Mouse (Mus musculus): ENCODE measurements around the gene Rpa2. TPM values are rescaled to one million over a fixed set of nuclear protein-coding genes. Genes with fewer than 3 reads are reported as not detected.
"Not testable (repeated sequence)": the region's sequence is repeated elsewhere in the genome, so short reads cannot be mapped to it uniquely, and the experiment has no call there.

Rpa2 gene
- 188 and 199 TPM in 2 replicates for polyA plus RNA-seq (2016; fragmentation: Nextera tagmentation; extraction: Ambion mirVana)

DNA sequence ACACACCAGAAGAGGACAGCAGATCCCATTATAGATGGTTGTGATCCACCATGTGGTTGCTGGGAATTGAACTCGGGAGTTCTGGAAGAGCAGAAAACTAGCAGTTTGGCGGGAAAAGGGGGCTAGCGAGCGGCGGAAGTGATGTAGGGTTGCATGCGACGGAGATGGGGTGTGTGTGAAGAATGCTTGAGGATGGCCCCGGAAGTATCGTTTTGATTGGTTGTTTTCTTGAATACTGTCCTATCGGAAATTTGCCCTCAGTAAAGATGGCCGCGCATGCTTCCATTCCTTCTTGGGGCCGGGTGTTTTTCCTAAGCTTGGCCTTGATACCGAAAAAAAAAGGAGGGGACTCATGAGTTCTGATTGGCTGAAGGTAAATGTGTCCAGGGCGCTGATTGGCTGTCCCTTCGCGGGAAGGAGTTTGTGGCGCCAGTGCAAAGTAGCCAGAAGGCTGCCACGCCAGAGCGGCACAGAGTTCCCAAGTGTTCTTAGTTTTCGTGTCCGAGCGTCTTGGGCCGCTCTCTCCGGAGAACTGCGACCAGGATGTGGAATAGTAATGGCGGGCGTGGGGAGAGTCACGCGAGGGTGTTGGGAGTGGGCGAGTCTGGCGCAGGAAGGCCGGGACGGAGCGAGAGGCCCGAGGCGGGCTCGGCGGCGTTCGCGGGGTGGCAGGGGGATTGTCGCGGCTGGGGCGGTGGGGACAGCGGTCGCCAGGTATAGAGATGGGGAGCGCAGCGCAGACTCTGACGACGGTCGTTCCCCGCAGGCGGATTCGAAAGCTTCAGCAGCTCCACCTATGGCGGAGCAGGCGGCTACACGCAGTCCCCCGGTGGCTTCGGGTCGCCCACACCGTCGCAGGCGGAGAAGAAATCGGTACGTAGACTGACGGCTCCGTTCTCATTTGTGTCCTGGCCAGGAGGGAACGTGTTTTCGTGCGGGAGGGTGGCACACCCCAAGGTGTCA, at the start of gene Rpa2:
TSS of gene Rpa2 (plus strand) at position 419 of the 963 bp plus-strand sequence.
- no peaks in the 10 kb centered on the region for H3K9me3 ChIP-seq (replicated peaks)
- H3K4me3 ChIP-seq, result peak within 1 kb of the TSS; percentile 94
- DNase-seq (ENCODE audit: low spot score), result peak; percentile 95
- H3K27ac ChIP-seq, result peak within 1 kb of the TSS; percentile 93
- peaks cover 37% of the 10 kb centered on the region for H3K36me3 ChIP-seq
- no peaks in the 10 kb centered on the region for H3K27me3 ChIP-seq (ENCODE audit: low read depth, poor library complexity, severe bottlenecking)
- under 1% methylated on average over 71 of the region's 71 CpGs for WGBS
- peaks cover 10% of the 10 kb centered on the region for H3K4me1 ChIP-seq

DNA sequence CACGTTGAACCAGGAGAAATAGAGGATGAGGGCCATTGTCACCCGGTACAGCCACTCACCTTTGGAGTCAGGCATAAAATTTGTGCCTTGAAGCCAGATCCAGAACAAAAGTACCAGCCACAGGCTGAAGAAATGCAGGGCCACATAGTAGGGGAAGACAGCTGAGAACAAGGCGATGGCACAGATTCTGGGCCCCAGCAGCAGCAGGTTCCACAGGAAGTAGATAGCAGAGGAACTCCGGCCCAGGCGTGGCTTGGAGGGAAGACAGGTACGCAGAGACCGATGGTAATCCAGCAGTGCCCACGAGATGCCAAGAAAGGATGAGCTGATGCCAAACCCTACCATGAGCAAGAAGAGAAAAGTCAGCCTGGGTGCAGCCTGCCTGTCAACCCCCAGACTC, 39.9 kb upstream of the Rpa2 start:
- Histone ChIP-seq H3K27ac (no peak overlapping the region), H3K27me3 (ENCODE audit: low read depth, poor library complexity, severe bottlenecking) (no peaks in the 10 kb centered on the region), H3K9me3 (replicated peaks) (no peaks in the 10 kb centered on the region), H3K4me3 (no peak overlapping the region), H3K36me3 (peaks cover 44% of the 10 kb centered on the region), H3K4me1 (peaks cover 18% of the 10 kb centered on the region)
- no peak for DNase-seq (ENCODE audit: low spot score)
- WGBS, result 89% methylated on average over 8 of the region's 8 CpGs

DNA sequence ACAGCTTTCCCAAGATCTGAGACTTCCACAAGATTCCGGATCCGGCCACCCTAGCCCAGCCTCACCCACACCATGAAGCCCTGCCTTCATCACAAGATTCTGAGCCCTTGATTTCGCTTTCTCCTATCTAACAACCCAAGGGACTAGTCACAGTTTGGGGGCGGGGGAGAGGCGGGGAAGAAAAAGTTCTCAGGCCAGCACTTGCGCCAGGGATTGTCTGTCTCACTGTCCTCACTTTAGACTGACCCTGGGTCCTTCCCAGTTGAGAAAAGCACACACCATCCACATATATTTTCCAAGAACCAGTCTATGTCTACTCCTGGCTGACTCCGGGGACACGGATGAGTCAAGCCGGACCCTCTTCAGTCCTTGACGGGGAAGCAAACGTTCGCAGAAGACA, 36.5 kb upstream of the Rpa2 start:
- WGBS, result 53% methylated on average over 12 of the region's 12 CpGs
- H3K27ac ChIP-seq, result peak overlapping the region; percentile 57; the same call in 1 of the 2 replicates
- H3K27me3 ChIP-seq (ENCODE audit: low read depth, poor library complexity, severe bottlenecking), result no peaks in the 10 kb centered on the region

DNA sequence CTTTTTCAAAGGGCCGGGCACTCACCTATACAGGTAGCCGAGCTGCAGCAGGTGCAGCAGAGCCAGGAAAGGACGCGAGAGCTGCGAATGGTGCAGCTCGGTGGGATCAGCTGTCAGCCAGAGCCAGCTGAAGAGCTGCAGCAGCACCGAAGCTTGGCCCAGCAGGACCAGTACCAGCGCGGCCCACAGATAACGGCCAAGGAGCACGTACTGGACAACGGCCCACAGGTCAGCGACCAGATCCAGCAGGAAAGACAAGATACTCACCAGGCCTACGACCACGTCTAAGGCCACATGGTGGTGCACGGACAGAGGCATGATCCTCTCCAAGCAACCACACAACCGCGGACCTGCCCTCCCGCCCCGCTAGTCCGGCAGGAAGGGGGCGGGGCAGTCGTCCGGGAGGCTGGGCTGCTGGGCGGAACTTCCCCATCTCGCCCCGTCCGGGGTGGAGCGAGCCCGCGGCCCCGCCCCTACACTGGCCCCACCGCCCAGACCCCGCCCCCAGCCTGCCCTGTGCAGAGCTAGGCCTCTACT, 35.9 kb upstream of the Rpa2 start, which contains the start of gene Xkr8:
TSS of gene Xkr8 (minus strand) at position 399 of the 537 bp plus-strand sequence.
- WGBS, result 2% methylated on average over 34 of the region's 34 CpGs
- H3K27ac ChIP-seq, result peak within 1 kb of the TSS; percentile 57
- H3K36me3 ChIP-seq, result peaks cover 11% of the 10 kb centered on the region

More for the DNA sequence above, 36.5 kb upstream of the Rpa2 start:
- Histone ChIP-seq H3K4me1 (peaks cover 20% of the 10 kb centered on the region), H3K36me3 (peaks cover 17% of the 10 kb centered on the region), H3K9me3 (replicated peaks) (no peaks in the 10 kb centered on the region), H3K4me3 (peak overlapping the region; percentile 64)
- DNase-seq (ENCODE audit: low spot score), result no peak

DNA sequence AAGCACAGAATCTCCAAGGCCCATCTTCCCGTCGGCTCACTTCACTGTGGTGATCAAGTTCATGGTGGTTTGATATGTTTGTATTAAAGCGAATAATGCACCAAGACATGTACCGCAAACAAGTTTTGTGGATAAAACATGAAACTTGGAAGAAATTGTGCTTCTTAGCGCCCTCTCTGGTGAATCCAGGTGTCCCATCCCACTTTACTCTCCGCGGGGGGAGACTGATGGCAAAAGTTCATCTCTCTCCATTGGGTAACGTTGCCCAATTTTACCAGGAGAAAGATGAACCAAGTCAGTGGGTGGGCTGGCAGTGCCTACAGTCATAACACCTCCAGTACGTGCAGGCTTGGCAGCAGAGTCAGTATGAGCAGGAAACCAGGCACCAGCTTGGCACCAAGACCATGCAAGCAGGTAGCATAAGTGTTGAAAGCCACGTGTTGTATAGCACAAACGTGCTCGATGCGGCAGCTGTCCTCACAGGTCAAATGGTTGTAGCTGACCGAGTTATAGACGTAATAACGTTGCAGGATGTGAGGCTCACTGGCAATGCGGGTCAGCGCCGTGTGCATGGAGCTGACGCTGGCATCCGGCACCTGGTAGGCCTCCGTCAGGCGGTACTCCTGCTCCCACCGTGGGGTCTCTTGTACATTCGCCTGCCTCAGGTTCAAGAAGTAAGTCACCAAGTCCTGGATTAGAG, 34.9 kb upstream of the Rpa2 start:
- WGBS, result 92% methylated on average over 25 of the region's 25 CpGs
- Histone ChIP-seq H3K4me3 (no peak overlapping the region), H3K27ac (peak overlapping the region; percentile 57)

More for the DNA sequence above, 35.9 kb upstream of the Rpa2 start, which contains the start of gene Xkr8:
- Histone ChIP-seq H3K4me3 (peak within 1 kb of the TSS; percentile 64), H3K9me3 (replicated peaks) (no peaks in the 10 kb centered on the region), H3K27me3 (ENCODE audit: low read depth, poor library complexity, severe bottlenecking) (no peaks in the 10 kb centered on the region), H3K4me1 (peaks cover 20% of the 10 kb centered on the region)
- peak; percentile 93 for DNase-seq (ENCODE audit: low spot score)

DNA sequence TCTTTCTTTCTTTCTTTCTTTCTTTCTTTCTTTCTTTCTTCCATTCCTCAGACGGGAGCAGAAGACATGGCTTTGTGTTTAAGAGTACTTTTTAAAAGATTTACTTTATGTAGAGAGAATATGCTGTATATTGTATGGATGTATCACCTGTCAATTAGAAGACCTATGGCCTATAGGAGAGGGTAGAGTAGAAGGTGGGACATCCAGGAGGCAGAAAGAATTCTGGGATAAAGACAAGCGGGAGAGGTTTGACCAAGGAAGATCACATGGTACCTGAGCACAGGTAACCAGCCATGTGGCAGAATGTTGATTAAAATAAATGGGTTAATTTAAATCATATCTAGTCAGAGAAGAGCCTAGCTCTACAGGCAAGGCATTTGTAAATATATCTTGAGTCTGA, 33.4 kb upstream of the Rpa2 start:
- no peaks in the 10 kb centered on the region for H3K27me3 ChIP-seq (ENCODE audit: low read depth, poor library complexity, severe bottlenecking)
- peaks cover 20% of the 10 kb centered on the region for H3K4me1 ChIP-seq
- no peaks in the 10 kb centered on the region for H3K9me3 ChIP-seq (replicated peaks)
- no peak overlapping the region for H3K27ac ChIP-seq
- H3K4me3 ChIP-seq, result no peak overlapping the region
- DNase-seq (ENCODE audit: low spot score), result no peak
- no peaks in the 10 kb centered on the region for H3K36me3 ChIP-seq
- WGBS, result 93% methylated on average over 2 of the region's 2 CpGs

More for the DNA sequence above, 34.9 kb upstream of the Rpa2 start:
- no peak for DNase-seq (ENCODE audit: low spot score)
- no peaks in the 10 kb centered on the region for H3K27me3 ChIP-seq (ENCODE audit: low read depth, poor library complexity, severe bottlenecking)
- peaks cover 20% of the 10 kb centered on the region for H3K4me1 ChIP-seq
- peaks cover 2% of the 10 kb centered on the region; the same call in 1 of the 2 replicates for H3K36me3 ChIP-seq
- H3K9me3 ChIP-seq (replicated peaks), result no peaks in the 10 kb centered on the region

DNA sequence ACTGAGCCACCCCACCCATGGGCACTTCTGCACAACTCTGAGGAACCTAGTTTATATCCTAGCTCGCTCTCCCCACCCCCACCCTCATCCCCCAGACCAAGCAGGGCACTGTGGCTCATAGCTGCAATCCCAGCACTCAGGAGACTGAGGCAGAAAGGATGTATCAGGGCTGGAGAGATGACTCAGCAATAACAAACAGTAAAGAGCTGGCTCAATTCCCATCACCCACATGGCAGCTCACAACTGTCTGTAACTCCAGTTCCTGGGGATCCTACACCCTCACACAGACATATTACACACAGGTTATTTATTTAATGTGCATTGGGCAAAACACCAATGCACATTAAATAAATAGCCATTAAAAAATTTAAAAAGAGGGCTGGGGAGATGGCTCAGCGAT, 32.7 kb upstream of the Rpa2 start:
- Histone ChIP-seq H3K4me1 (peaks cover 20% of the 10 kb centered on the region), H3K9me3 (replicated peaks) (no peaks in the 10 kb centered on the region), H3K4me3 (no peak overlapping the region), H3K27ac (no peak overlapping the region), H3K36me3 (no peaks in the 10 kb centered on the region), H3K27me3 (ENCODE audit: low read depth, poor library complexity, severe bottlenecking) (no peaks in the 10 kb centered on the region)
- DNase-seq (ENCODE audit: low spot score), result no peak
- 92% methylated on average over 2 of the region's 2 CpGs for WGBS

DNA sequence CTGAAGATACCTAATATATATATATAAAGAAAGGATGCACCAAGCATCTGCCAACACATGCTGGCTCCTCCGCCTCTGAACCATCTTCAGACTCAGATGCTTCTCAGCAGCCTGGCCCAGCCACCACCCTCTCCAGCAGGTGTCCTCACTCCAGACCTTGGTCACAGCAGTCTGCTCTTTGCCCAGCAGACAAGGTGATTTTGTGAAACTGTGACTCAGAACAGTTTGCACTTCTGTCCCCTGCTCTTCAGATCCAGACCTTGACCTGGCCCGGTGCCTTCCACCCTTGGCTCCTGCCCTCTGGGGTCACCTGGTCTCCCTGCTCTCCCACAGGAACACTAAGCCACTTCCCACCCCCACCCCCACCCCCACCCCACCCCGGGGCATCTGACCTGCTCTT, 32.2 kb upstream of the Rpa2 start:
- Histone ChIP-seq H3K27me3 (ENCODE audit: low read depth, poor library complexity, severe bottlenecking) (no peaks in the 10 kb centered on the region), H3K27ac (0 out of 2 replicates have a peak overlapping the region, but pooled peaks have one; percentile 6), H3K4me3 (no peak overlapping the region), H3K36me3 (no peaks in the 10 kb centered on the region), H3K4me1 (peaks cover 20% of the 10 kb centered on the region), H3K9me3 (replicated peaks) (no peaks in the 10 kb centered on the region)
- no peak for DNase-seq (ENCODE audit: low spot score)
- 60% methylated on average over 3 of the region's 3 CpGs for WGBS

DNA sequence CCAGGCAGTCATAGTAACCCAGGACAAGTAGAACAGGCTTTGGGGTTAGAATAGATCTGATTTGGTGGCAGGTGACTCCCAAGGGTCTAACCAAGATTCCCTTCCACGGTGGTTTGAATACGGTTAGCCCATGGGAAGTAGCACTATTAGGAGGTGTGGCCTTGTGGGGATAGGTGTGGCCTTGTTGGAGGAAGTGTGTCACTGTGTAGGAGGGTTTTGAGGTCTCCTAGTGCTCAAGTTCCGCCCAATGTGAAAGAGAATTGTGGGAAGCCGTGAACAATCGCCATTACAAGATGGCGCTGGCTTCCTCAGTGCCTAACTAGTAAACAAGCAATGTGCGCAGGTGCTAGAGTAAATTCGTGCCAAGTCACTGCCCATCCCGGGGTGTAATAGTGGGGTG, 31.0 kb upstream of the Rpa2 start:
- not testable (repeated sequence) for H3K27ac ChIP-seq; H3K36me3 ChIP-seq; H3K9me3 ChIP-seq (replicated peaks); H3K4me3 ChIP-seq; DNase-seq (ENCODE audit: low spot score); H3K27me3 ChIP-seq (ENCODE audit: low read depth, poor library complexity, severe bottlenecking)
- WGBS, result 93% methylated on average over 9 of the region's 9 CpGs
- H3K4me1 ChIP-seq, result peaks cover 12% of the 10 kb centered on the region

DNA sequence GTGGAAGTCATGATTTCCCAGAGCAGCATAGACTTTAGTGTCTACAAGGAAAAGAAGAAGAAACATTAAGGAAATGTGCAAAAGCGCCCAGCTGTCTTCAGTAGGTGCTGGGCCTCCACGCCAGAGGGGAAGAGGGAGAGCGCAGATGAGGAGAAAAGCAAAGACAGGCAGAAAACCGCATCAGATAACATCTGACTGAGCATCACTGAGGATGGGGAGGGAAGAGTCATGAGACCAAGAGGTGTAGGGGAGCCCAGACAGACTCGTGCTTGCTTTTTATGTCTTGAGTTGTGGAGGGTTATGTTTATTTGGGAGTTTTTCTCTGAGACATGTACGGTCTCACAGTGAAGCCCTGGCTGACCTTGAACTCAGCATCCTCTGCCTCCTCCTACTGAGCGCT, 26.6 kb upstream of the Rpa2 start:
- WGBS, result 92% methylated on average over 7 of the region's 7 CpGs
- H3K4me3 ChIP-seq, result no peak overlapping the region
- H3K36me3 ChIP-seq, result no peaks in the 10 kb centered on the region
- H3K27me3 ChIP-seq (ENCODE audit: low read depth, poor library complexity, severe bottlenecking), result no peaks in the 10 kb centered on the region
- no peak overlapping the region for H3K27ac ChIP-seq
- no peaks in the 10 kb centered on the region for H3K9me3 ChIP-seq (replicated peaks)
- no peak for DNase-seq (ENCODE audit: low spot score)
- 0 out of 2 replicates have a peak, but pooled peaks cover 2% of the 10 kb centered on the region for H3K4me1 ChIP-seq

DNA sequence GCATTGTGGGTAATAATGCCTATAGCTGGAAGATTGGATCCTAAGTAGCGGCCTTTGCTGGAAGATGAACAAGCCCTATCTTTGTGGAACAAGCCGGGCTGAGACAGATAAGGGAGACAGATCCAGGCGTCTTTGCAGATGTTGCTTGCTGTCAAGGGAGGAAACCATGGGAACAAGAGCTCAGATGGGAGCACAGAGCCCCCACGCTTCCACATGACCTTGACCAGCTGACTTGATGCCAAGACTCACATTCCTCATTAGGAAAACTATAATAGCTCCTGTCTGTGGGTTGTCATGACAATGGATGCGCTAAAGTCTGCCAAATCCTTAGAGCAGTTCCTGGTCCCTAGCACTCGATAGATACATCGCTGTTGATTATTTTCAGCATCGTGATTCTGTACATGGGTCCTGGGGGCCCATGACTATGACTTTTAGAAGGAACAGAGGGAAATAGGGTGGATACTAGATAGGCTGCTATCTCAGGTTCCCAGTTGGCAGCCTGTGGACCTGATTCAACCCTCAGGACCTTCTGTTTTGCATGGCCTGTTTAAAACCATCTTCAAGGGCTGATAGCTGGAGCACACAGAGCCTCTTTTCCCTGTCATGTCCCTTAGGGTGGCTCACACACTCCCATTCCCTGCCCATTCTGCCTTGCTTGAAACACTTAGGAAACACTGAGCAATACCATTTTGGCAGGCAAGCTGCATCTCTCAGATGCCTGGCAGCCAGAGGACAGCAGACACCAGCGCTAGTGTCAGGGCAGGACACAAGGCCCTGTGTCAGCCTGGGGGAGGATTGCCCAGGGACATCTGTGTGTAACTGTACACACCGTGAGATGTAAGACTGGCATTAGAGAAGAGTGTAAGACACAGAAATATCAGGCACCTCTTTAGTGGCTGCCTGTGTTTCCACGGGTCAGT, 23.9 kb upstream of the Rpa2 start:
- Histone ChIP-seq H3K36me3 (no peaks in the 10 kb centered on the region), H3K9me3 (replicated peaks) (no peaks in the 10 kb centered on the region), H3K4me3 (no peak overlapping the region), H3K4me1 (no peaks in the 10 kb centered on the region), H3K27ac (no peak overlapping the region), H3K27me3 (ENCODE audit: low read depth, poor library complexity, severe bottlenecking) (no peaks in the 10 kb centered on the region)
- no peak for DNase-seq (ENCODE audit: low spot score)
- 90% methylated on average over 11 of the region's 11 CpGs for WGBS

Data from limb, embryonic 10.5 days (tissue).